Mouse (Mus musculus): ENCODE data around the gene Foxa1. TPM values are rescaled to one million over a fixed set of nuclear protein-coding genes. Genes with fewer than 3 reads are reported as not detected.
A peak's percentile ranks its signal among the peaks of the same experiment; 100 is the strongest.

The Foxa1 gene
- polyA plus RNA-seq, 1 experiment from 2014 or later = not detected

- peaks cover 71% of the 10 kb centered on the region for H3K27me3 ChIP-seq (ENCODE audit: control insufficient read depth, insufficient read depth, low read length)
- 2% methylated on average over 10 of the region's 10 CpGs for WGBS
- no peaks in the 10 kb centered on the region for H3K36me3 ChIP-seq (ENCODE audit: control insufficient read depth, insufficient read depth, low read length)
- no peak overlapping the region for H3K27ac ChIP-seq (replicated peaks; ENCODE audit: low read depth, low read length)
- no peak for ATAC-seq (ENCODE audit: insufficient number of reproducible peaks, low FRiP score, low TSS enrichment, low read depth)
- peaks cover 14% of the 10 kb centered on the region for H3K4me1 ChIP-seq (ENCODE audit: control insufficient read depth, insufficient read depth, low read length)
- H3K9me3 ChIP-seq (ENCODE audit: control insufficient read depth, low read length) = no peaks in the 10 kb centered on the region
- no peak overlapping the region for H3K4me2 ChIP-seq (ENCODE audit: low read depth, severe bottlenecking)
- no peak overlapping the region for H3K9ac ChIP-seq (ENCODE audit: low read length)
- DNase-seq (ENCODE audit: low spot score) = peak; percentile 54
- H3K4me3 ChIP-seq (ENCODE audit: low read depth, low read length) = no peak overlapping the region
Measured at GRCm38 (mm10) chr12:57543627-57543991, 3.1 kb downstream of the Foxa1 start.

GRCm38 (mm10) chr12:57542746-57543626 lies 3.7 kb downstream of the Foxa1 start:
- Histone ChIP-seq H3K27me3 (ENCODE audit: control insufficient read depth, insufficient read depth, low read length) (peaks cover 64% of the 10 kb centered on the region), H3K4me3 (ENCODE audit: low read depth, low read length) (no peak overlapping the region), H3K9me3 (ENCODE audit: control insufficient read depth, low read length) (no peaks in the 10 kb centered on the region), H3K27ac (replicated peaks; ENCODE audit: low read depth, low read length) (no peak overlapping the region), H3K4me2 (ENCODE audit: low read depth, severe bottlenecking) (peak overlapping the region; percentile 20; the same call in 1 of the 2 replicates), H3K9ac (ENCODE audit: low read length) (no peak overlapping the region), H3K36me3 (ENCODE audit: control insufficient read depth, insufficient read depth, low read length) (no peaks in the 10 kb centered on the region), H3K4me1 (ENCODE audit: control insufficient read depth, insufficient read depth, low read length) (peaks cover 14% of the 10 kb centered on the region)
- under 1% methylated on average over 63 of the region's 63 CpGs for WGBS
- DNase-seq (ENCODE audit: low spot score) (peak; percentile 64), ATAC-seq (ENCODE audit: insufficient number of reproducible peaks, low FRiP score, low TSS enrichment, low read depth) (no peak)

- Histone ChIP-seq H3K9ac (ENCODE audit: low read length) (no peak overlapping the region), H3K9me3 (ENCODE audit: control insufficient read depth, low read length) (no peaks in the 10 kb centered on the region), H3K4me2 (ENCODE audit: low read depth, severe bottlenecking) (peak overlapping the region; percentile 20; the same call in 1 of the 2 replicates), H3K27me3 (ENCODE audit: control insufficient read depth, insufficient read depth, low read length) (peaks cover 61% of the 10 kb centered on the region), H3K27ac (replicated peaks; ENCODE audit: low read depth, low read length) (no peak overlapping the region), H3K4me1 (ENCODE audit: control insufficient read depth, insufficient read depth, low read length) (peaks cover 14% of the 10 kb centered on the region), H3K4me3 (ENCODE audit: low read depth, low read length) (no peak overlapping the region), H3K36me3 (ENCODE audit: control insufficient read depth, insufficient read depth, low read length) (no peaks in the 10 kb centered on the region)
- ATAC-seq (ENCODE audit: insufficient number of reproducible peaks, low FRiP score, low TSS enrichment, low read depth) = peak; percentile 40; the same call in 1 of the 2 replicates
- peak; percentile 66 for DNase-seq (ENCODE audit: low spot score)
- under 1% methylated on average over 43 of the region's 46 CpGs for WGBS
Measured at GRCm38 (mm10) chr12:57541931-57542745, 4.6 kb downstream of the Foxa1 start.

- DNase-seq (ENCODE audit: low spot score) (no peak), ATAC-seq (ENCODE audit: insufficient number of reproducible peaks, low FRiP score, low TSS enrichment, low read depth) (no peak)
- Histone ChIP-seq H3K36me3 (ENCODE audit: control insufficient read depth, insufficient read depth, low read length) (no peaks in the 10 kb centered on the region), H3K9me3 (ENCODE audit: control insufficient read depth, low read length) (no peaks in the 10 kb centered on the region), H3K4me1 (ENCODE audit: control insufficient read depth, insufficient read depth, low read length) (peaks cover 13% of the 10 kb centered on the region), H3K4me3 (ENCODE audit: low read depth, low read length) (no peak overlapping the region), H3K27me3 (ENCODE audit: control insufficient read depth, insufficient read depth, low read length) (peaks cover 59% of the 10 kb centered on the region), H3K9ac (ENCODE audit: low read length) (no peak overlapping the region), H3K4me2 (ENCODE audit: low read depth, severe bottlenecking) (no peak overlapping the region), H3K27ac (replicated peaks; ENCODE audit: low read depth, low read length) (no peak overlapping the region)
- 8% methylated on average over 6 of the region's 6 CpGs for WGBS
Measured at GRCm38 (mm10) chr12:57541118-57541517, 5.6 kb downstream of the Foxa1 start.

GRCm38 (mm10) chr12:57539551-57539985 lies 7.1 kb downstream of the Foxa1 start:
- no peaks in the 10 kb centered on the region for H3K36me3 ChIP-seq (ENCODE audit: control insufficient read depth, insufficient read depth, low read length)
- WGBS = 2% methylated on average over 10 of the region's 10 CpGs
- H3K27ac ChIP-seq (replicated peaks; ENCODE audit: low read depth, low read length) = no peak overlapping the region
- H3K9me3 ChIP-seq (ENCODE audit: control insufficient read depth, low read length) = no peaks in the 10 kb centered on the region
- no peak for ATAC-seq (ENCODE audit: insufficient number of reproducible peaks, low FRiP score, low TSS enrichment, low read depth)
- H3K4me2 ChIP-seq (ENCODE audit: low read depth, severe bottlenecking) = no peak overlapping the region
- no peak overlapping the region for H3K9ac ChIP-seq (ENCODE audit: low read length)
- DNase-seq (ENCODE audit: low spot score) = peak; percentile 69
- no peak overlapping the region for H3K4me3 ChIP-seq (ENCODE audit: low read depth, low read length)
- H3K27me3 ChIP-seq (ENCODE audit: control insufficient read depth, insufficient read depth, low read length) = peaks cover 62% of the 10 kb centered on the region
- peaks cover 8% of the 10 kb centered on the region for H3K4me1 ChIP-seq (ENCODE audit: control insufficient read depth, insufficient read depth, low read length)

- H3K4me1 ChIP-seq (ENCODE audit: control insufficient read depth, insufficient read depth, low read length) = peaks cover 8% of the 10 kb centered on the region
- ATAC-seq (ENCODE audit: insufficient number of reproducible peaks, low FRiP score, low TSS enrichment, low read depth) = 0 out of 2 replicates have a peak, but pooled peaks have one; percentile 28
- H3K4me3 ChIP-seq (ENCODE audit: low read depth, low read length) = peak overlapping the region; percentile 38
- no peaks in the 10 kb centered on the region for H3K36me3 ChIP-seq (ENCODE audit: control insufficient read depth, insufficient read depth, low read length)
- peak; percentile 80 for DNase-seq (ENCODE audit: low spot score)
- no peak overlapping the region for H3K9ac ChIP-seq (ENCODE audit: low read length)
- peaks cover 67% of the 10 kb centered on the region for H3K27me3 ChIP-seq (ENCODE audit: control insufficient read depth, insufficient read depth, low read length)
- WGBS = under 1% methylated on average over 63 of the region's 63 CpGs
- H3K4me2 ChIP-seq (ENCODE audit: low read depth, severe bottlenecking) = peak overlapping the region; percentile 80
- H3K27ac ChIP-seq (replicated peaks; ENCODE audit: low read depth, low read length) = no peak overlapping the region
- no peaks in the 10 kb centered on the region for H3K9me3 ChIP-seq (ENCODE audit: control insufficient read depth, low read length)
Measured at GRCm38 (mm10) chr12:57538588-57539550, 7.8 kb downstream of the Foxa1 start.

- Histone ChIP-seq H3K27me3 (ENCODE audit: control insufficient read depth, insufficient read depth, low read length) (peaks cover 69% of the 10 kb centered on the region), H3K36me3 (ENCODE audit: control insufficient read depth, insufficient read depth, low read length) (no peaks in the 10 kb centered on the region), H3K4me1 (ENCODE audit: control insufficient read depth, insufficient read depth, low read length) (peaks cover 7% of the 10 kb centered on the region), H3K4me3 (ENCODE audit: low read depth, low read length) (peak overlapping the region; percentile 38), H3K4me2 (ENCODE audit: low read depth, severe bottlenecking) (peak overlapping the region; percentile 80), H3K9me3 (ENCODE audit: control insufficient read depth, low read length) (no peaks in the 10 kb centered on the region), H3K27ac (replicated peaks; ENCODE audit: low read depth, low read length) (no peak overlapping the region), H3K9ac (ENCODE audit: low read length) (no peak overlapping the region)
- 2% methylated on average over 21 of the region's 21 CpGs for WGBS
- ATAC-seq (ENCODE audit: insufficient number of reproducible peaks, low FRiP score, low TSS enrichment, low read depth) = no peak
- peak; percentile 58 for DNase-seq (ENCODE audit: low spot score)
Measured at GRCm38 (mm10) chr12:57537791-57538587, 8.7 kb downstream of the Foxa1 start.
